Mouse (Mus musculus): Measurements from ENCODE around the gene Abl2. TPM values are rescaled to one million over a fixed set of nuclear protein-coding genes. Genes with fewer than 3 reads are reported as not detected.

Gene Abl2
- 1.6 and 1.8 TPM in 2 replicates for polyA plus RNA-seq (2015; fragmentation: Nextera tagmentation; extraction: Ambion mirVana)

DNA sequence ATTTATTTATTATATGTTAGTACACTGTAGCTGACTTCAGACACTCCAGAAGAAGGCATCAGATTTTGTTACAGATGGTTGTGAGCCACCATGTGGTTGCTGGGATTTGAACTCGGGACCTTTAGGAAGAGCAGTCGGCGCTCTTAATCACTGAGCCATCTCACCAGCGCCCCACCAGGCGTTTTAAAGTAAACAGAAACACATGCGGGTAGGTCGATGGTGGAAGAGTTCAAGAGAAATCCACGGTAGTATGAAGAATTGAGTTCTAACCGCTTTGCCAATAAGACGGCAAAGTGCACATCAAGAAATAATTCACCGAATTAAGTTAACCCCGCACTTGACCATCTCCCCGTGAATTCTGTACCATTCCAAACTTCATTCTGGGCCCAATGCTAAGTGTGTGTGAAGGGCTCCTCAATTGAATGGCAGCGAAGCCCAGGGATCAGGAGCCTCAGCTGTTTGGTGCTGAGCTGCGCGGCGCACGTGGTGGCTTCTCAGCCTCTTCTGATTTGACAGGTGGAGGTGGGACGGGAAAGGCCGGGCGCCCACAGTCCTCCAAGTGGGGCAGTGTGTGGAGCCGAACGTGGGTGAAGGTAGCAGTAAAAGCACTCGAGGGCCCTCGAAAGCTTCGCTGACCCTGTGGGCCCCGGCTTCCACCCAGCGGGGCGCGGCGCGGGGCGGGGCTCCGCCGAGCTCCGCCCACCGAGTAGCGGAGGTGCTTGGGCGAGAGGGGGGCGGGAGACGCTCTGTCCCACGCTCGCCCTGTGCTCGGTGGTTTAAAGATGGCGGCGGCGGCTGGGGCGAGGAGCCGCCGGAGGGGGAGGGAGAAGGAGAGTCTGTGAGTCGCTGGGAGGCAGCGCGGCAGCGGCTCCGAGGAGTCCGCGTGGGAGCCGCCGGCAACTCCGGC lies at the start of gene Abl2:
Gene Abl2 (plus strand): TSS at position 763 of the 907 bp plus-strand sequence.

DNA sequence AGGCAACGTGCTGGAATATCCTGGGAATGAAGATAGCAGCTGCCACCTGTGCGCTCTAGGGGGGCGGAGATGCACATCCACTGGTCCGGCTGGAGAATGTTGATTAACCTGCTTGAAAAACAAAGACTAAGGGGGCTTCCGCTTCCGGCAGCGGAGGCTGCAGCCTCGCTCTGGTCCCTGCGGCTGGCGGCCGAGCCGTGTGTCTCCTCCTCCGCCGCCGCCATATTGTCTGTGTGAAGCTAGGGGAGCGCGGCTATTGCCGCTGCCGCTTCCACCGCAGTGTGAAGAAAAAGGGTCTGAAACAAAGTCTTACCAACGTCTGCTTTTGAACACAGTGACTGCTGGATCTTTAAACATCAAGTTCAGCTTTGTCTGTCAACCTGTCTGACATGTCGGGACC lies 34.7 kb upstream of the Abl2 start, which contains the start of gene Gm10031:
Gene Gm10031 (plus strand): TSS at position 171 of the 400 bp plus-strand sequence.

DNA sequence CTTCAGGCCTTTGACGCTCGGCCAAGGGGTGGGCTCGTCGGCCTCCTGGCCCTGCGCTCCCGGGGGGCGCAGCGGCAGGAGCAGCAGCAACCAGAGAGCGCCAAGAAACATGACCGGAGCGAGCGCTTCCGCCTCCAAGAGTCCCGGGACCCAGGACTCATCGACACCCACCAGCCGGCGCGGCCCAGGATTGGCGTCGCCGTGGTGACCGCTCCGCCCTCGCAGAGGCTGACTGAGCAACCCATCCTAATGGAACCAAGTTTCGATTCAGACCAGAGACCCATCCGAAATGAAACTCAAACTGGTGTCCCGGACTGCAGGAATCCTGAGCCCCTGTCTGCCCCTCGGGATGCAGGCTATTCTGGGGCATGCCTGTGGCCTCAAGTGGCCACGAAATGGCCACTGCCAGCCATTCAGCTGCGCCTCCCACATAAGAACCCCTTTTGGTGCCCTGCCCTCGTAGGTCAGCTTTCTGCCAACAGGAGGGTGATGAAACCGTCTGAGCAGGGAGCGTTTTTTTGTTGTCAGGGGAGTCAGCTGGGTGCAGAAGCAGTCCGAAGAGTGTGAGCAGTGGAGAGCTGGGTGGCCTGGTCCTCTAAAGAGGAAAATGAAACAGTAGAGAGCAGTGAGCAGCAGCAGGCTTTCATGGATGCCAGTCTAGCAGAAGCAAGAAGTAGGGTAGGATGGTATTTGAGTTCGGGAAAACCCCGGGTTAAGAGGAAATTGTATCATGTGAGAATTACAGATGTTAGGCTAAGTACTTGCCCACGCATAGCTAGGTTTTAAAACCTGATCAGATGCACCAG lies 115.8 kb downstream of the Abl2 start, which contains the start of gene Tor3a:
Gene Tor3a (minus strand): TSS at position 162 of the 806 bp plus-strand sequence.

Other genes starting within 250 kb of the Abl2 start
- gene Nphs2, start 248.1 kb upstream of the Abl2 start, polyA plus RNA-seq (2015; fragmentation: Nextera tagmentation; extraction: Ambion mirVana), result 0.13 TPM in 1 of 2 replicates, not detected in the other
- gene Gm2000, start 192.7 kb upstream of the Abl2 start, polyA plus RNA-seq (2015; fragmentation: Nextera tagmentation; extraction: Ambion mirVana), result 718 and 777 TPM in 2 replicates
- gene Axdnd1, start 137.6 kb upstream of the Abl2 start, polyA plus RNA-seq (2015; fragmentation: Nextera tagmentation; extraction: Ambion mirVana), result 0.22 and 0.42 TPM in 2 replicates
- 12.9 and 17.3 TPM in 2 replicates for gene Soat1, start 84.5 kb upstream of the Abl2 start, polyA plus RNA-seq (2015; fragmentation: Nextera tagmentation; extraction: Ambion mirVana)
- gene Gm10031, start 34.8 kb upstream of the Abl2 start, polyA plus RNA-seq (2015; fragmentation: Nextera tagmentation; extraction: Ambion mirVana), result 0.22 and 0.37 TPM in 2 replicates
- 5.8 and 9.0 TPM in 2 replicates for gene Tor3a, start 115.6 kb downstream of the Abl2 start, polyA plus RNA-seq (2015; fragmentation: Nextera tagmentation; extraction: Ambion mirVana)
- gene Fam20b, start 160.3 kb downstream of the Abl2 start, polyA plus RNA-seq (2015; fragmentation: Nextera tagmentation; extraction: Ambion mirVana), result 10.2 and 11.1 TPM in 2 replicates

Measured in spleen, postnatal 0 days (tissue).